Mouse (Mus musculus) gastrocnemius, adult 2 months (tissue): ENCODE measurements around the gene Bag5. TPM values are rescaled to one million over a fixed set of nuclear protein-coding genes. Genes with fewer than 3 reads are reported as not detected.

Experiments
- DNase-seq: peaks from one replicate; pipeline ENCODE4 v3.0.0; 2022
- H3K27ac ChIP-seq: fragments of 200-600 bp; 2 replicates; pipeline ENCODE4 v1.8.1; 2022; ENCODE audit warnings: mild to moderate bottlenecking
- H3K4me3 ChIP-seq: fragments of 200-600 bp; 2 replicates; pipeline ENCODE4 v1.8.1; 2022; ENCODE audit warnings: mild to moderate bottlenecking, moderate library complexity
- CTCF ChIP-seq: fragments of 200-600 bp; IDR thresholded peaks from 2 replicates; pipeline ENCODE4 v1.8.1; 2022; ENCODE audit warnings: antibody characterized with exemption, mild to moderate bottlenecking, moderate library complexity
- intact Hi-C: fragments of 180-260 bp; cut with DNase I; formaldehyde crosslinking; loops from one replicate; pipeline ENCODE4 v1.15.1; 2025
- total RNA-seq, 2 experiments: library from RNA; stranded (reverse); gene quantifications; 2 replicates each; pipeline ENCODE4 v1.2.3; 2021

Gene Bag5
- total RNA-seq, 2 experiments from 2014 or later = 14.7 to 19.2 TPM

GRCm38 (mm10) chr12:111708181-111708580 lies 4.9 kb downstream of the Bag5 start:
- TF ChIP-seq CTCF = no peak
- peak; percentile 44 for DNase-seq

GRCm38 (mm10) chr12:111705186-111705973 lies 7.7 kb downstream of the Bag5 start:
- peak; percentile 89 for DNase-seq
- H3K27ac ChIP-seq = peak overlapping the region; percentile 93
- no peak for TF ChIP-seq CTCF
- intact Hi-C loops = no loop called here
- peak overlapping the region; percentile 31; the same call in 1 of the 2 replicates for H3K4me3 ChIP-seq

More at GRCm38 (mm10) chr12:111708181-111708580, 4.9 kb downstream of the Bag5 start:
- Histone ChIP-seq H3K4me3 (no peak overlapping the region), H3K27ac (peak overlapping the region; percentile 93)
- intact Hi-C loops = no loop called here

- intact Hi-C loops = no loop called here
- Histone ChIP-seq H3K4me3 (peak overlapping the region; percentile 31), H3K27ac (peak overlapping the region; percentile 93)
- peak; percentile 88 for DNase-seq
- TF ChIP-seq CTCF = no peak
Observed at GRCm38 (mm10) chr12:111704609-111705008, 8.4 kb downstream of the Bag5 start.

DNA sequence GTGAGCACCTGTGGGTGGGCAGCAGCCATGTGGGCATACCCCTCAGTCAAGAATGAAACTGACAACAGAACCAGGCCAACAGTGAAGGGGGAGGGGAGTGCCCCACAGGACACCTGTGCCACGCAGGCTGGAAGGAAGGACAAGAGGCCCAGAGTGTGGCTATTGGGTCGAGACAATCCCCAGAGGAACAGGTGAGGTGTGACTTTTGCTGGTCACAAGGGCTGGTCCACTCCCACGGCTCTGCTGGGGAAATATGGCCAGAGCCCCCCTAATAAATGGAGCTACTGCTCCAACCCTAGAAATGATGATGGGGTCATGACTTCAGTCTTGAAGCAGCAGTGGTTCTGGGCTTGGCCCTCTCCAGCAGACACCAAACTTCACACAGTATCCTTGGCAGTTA lies 9.8 kb downstream of the Bag5 start:
- Histone ChIP-seq H3K27ac (peak overlapping the region; percentile 93), H3K4me3 (no peak overlapping the region)
- TF ChIP-seq CTCF = no peak
- no peak for DNase-seq
- intact Hi-C loops = no loop called here

DNA sequence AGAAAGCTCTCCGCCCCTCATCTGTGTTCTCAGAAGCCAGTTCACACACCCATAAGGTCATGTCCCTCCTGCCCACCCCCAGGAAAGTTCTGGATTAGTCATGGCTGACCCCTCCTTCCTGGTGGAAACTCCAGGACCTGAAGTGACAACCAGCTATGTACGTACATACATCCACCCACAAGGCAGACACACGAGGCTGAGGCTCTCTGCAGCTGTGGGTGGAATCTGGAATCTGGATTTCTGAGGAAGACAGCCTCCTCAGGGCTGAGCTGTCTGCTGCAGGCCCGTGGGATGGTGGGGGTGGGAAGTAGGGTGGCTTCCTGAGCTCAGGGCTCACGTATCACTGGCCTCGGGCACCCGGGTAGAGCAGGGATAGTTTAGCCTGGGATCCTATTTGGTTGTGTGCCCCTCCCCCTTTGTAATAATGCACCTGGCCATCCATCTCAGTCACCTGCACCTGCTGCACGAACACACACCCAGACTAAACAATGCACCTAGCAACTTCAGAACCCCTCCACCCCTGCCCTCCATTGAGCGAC lies 12.1 kb downstream of the Bag5 start:
- no peak for TF ChIP-seq CTCF
- intact Hi-C loops = no loop called here
- DNase-seq = no peak

GRCm38 (mm10) chr12:111699542-111699941 lies 13.5 kb downstream of the Bag5 start:
- intact Hi-C loops = loop anchor here (5.0 kb wide), 1 partner anchor 33 kb away; no protein-coding TSS in a partner anchor
- DNase-seq = no peak
- no peak for TF ChIP-seq CTCF
- Histone ChIP-seq H3K27ac (peak overlapping the region; percentile 6; the same call in 1 of the 2 replicates), H3K4me3 (no peak overlapping the region)

More for the DNA sequence above, 12.1 kb downstream of the Bag5 start:
- Histone ChIP-seq H3K4me3 (no peak overlapping the region), H3K27ac (peak overlapping the region; percentile 28)

DNA sequence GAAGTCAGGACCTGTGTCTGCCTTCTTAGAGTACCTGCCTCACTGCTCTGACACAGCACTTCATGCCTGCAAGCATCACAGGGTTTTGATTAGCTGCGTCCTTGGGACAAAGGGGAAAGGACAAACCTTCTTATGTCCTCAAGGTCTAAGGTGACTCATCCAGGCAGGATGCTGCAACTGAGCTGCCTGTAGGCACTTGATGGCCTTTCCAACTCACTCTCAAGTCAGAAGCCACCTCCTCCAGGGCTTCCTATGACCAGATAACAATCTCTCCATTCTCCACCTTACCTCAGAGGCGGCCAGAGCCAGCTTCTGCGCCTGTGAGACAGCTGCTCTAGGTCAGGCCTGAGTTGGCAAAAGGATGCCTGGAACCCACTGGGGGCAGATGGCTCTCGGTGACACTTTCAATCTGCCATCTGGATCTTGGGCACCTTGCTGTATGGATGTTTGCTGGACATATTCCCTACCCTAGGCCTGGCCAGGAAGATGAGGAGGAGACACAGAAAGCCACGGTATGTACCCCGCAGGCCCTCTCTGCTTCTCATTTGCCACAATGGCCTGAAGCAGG lies 14.6 kb downstream of the Bag5 start:
- TF ChIP-seq CTCF = no peak
- intact Hi-C loops = loop anchor here (5.0 kb wide), 1 partner anchor 34 kb away; no protein-coding TSS in a partner anchor
- Histone ChIP-seq H3K4me3 (no peak overlapping the region), H3K27ac (peak overlapping the region; percentile 65)
- no peak for DNase-seq

GRCm38 (mm10) chr12:111697708-111698107 lies 15.3 kb downstream of the Bag5 start:
- intact Hi-C loops = loop anchor here (5.0 kb wide), 1 partner anchor 35 kb away; no protein-coding TSS in a partner anchor
- no peak for DNase-seq
- no peak overlapping the region for H3K4me3 ChIP-seq
- no peak for TF ChIP-seq CTCF
- H3K27ac ChIP-seq = peak overlapping the region; percentile 65

DNA sequence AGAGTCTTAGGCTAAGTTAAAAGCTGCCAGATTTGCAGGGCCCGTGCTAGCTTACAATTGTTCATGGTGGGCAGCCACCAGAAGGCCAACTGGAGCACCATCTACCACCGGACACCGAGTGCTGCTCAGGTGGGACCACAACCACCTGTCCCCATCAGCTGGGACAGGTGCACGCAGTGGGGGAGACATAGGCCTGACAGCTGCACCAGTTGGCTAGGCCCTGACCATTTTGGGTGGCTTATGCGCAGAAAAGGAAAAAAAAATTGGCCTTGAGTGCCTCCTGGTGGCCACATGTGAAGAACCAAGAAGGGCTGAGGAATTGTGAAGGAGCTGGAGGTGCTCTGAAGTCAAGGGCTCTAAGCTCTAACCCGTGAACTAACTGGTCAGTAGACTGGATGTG lies 16.8 kb downstream of the Bag5 start:
- Histone ChIP-seq H3K4me3 (no peak overlapping the region), H3K27ac (peak overlapping the region; percentile 70)
- TF ChIP-seq CTCF = peak; percentile 72
- intact Hi-C loops = loop anchor here (1.0 to 5.0 kb wide), 2 partner anchors 28 to 36 kb away; no protein-coding TSS in a partner anchor
- DNase-seq = peak; percentile 65

- intact Hi-C loops = loop anchor here (5.0 kb wide), 1 partner anchor 37 kb away; no protein-coding TSS in a partner anchor
- no peak for TF ChIP-seq CTCF
- Histone ChIP-seq H3K4me3 (no peak overlapping the region), H3K27ac (peak overlapping the region; percentile 70)
- DNase-seq = no peak
Observed at GRCm38 (mm10) chr12:111694880-111695804, 17.9 kb downstream of the Bag5 start.

DNA sequence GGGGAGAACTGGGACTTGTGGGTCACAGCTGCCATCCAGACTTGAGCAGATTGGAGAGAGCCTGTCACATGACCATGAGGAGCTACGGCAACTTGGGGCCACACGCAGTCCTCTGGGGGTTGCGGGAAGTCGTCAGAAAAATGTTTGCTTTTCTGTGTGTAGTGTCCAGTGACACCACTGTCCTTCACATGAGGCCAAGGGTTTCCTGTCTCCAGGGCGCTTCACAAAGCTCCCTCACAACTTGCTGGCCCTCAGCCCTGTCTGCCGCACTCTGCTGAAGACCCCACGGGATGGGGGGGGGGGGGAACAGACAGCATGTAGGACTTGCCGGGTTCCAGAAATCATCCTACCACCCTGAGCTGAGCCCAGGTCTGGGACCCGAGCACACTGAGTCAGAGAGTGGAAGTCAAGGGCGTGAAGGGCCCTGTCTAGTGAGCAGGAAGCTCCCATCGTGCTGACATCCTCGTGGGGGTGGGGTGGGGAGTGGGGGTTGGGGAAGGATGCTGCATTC lies 18.7 kb downstream of the Bag5 start:
- Histone ChIP-seq H3K27ac (peak overlapping the region; percentile 70), H3K4me3 (no peak overlapping the region)
- no peak for TF ChIP-seq CTCF
- intact Hi-C loops = no loop called here
- DNase-seq = no peak
